Mouse (Mus musculus): ENCODE measurements around the gene Gsc2. TPM values are rescaled to one million over a fixed set of nuclear protein-coding genes. Genes with fewer than 3 reads are reported as not detected.

The Gsc2 gene
- total RNA-seq, 2 experiments from 2014 or later: not detected

DNA sequence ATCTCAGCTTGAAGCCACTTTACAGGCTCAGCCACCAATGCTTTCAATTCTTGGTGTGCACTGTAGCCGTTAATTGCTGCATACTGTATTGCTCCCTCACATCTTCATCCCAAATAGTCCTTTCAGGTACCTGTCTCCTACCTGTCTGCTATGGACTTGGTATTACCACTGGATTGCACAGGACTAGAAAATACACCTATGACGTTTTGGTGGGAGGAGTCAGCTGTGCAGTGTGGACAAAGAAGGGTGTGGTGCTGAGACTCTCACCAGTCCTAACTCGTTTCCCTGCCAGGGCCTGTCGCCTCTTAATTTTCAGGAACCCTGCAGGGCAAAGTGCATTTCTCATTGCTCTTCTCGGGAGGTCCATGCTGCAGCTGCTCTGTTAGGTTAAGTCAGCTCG lies 49.1 kb downstream of the Gsc2 start:
- intact Hi-C loops (cut with DNase I): no loop called here
- DNase-seq: no peak

DNA sequence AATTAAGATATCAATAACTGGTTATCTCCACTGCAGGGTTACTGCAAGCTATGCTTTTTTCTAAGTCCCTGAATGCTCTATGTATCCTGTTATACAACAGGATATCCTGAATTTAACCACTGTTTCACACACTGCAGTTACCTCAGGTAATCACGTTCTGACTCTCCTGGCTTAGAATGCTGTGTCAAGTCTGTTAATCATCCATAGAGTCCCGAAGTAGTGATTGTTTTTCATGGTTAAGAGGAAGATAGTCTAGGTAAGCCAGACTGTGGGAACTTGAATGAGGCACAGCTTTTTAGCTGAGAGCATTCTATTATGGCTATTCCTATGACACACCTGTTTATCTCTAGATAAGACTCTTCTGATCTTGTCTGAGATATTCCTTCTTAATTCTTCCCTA lies 49.6 kb downstream of the Gsc2 start:
- DNase-seq: no peak
- intact Hi-C loops (cut with DNase I): no loop called here

Other genes with a start within 250 kb of the Gsc2 start
- gene Med15, start 182.2 kb downstream of the Gsc2 start, total RNA-seq (2021): 10 to 100 TPM; 78.9 to 80.8 TPM
- 10 to 100 TPM; 86.2 to 95.3 TPM for gene Klhl22, start 155.4 kb downstream of the Gsc2 start, total RNA-seq (2021)
- 1 to 10 TPM; 5.6 to 6.3 TPM for gene Scarf2, start 117.8 kb downstream of the Gsc2 start, total RNA-seq (2021)
- gene B830017H08Rik, start 81.9 kb downstream of the Gsc2 start, total RNA-seq (2021): 1 to 10 TPM; 3.9 to 4.3 TPM
- gene Car15, start 76.7 kb downstream of the Gsc2 start, total RNA-seq (2021): 1 to 10 TPM; 6.8 to 7.1 TPM
- gene Gm20518, start 23.4 kb downstream of the Gsc2 start, total RNA-seq (2021): 1 to 10 TPM in 1 of 2 experiments, under 1 TPM in 1; 0.77 to 1.2 TPM
- gene Tssk1, start 20.8 kb downstream of the Gsc2 start, total RNA-seq (2021): not detected
- gene Dgcr2, start 16.5 kb downstream of the Gsc2 start, total RNA-seq (2021): 100 to 1,000 TPM; 116 to 123 TPM
- gene Tssk2, start 16.4 kb downstream of the Gsc2 start, total RNA-seq (2021): not detected
- 10 to 100 TPM; 40.7 to 45.1 TPM for gene Ess2, start 3.7 kb downstream of the Gsc2 start, total RNA-seq (2021)
- 100 to 1,000 TPM; 107 TPM for gene Slc25a1, start 13.2 kb upstream of the Gsc2 start, total RNA-seq (2021)
- gene Vpreb2, start 65.4 kb upstream of the Gsc2 start, total RNA-seq (2021): not detected
- gene Dgcr6, start 137.8 kb upstream of the Gsc2 start, total RNA-seq (2021): 10 to 100 TPM; 80.9 to 85.8 TPM
- gene Prodh, start 175.1 kb upstream of the Gsc2 start, total RNA-seq (2021): 1 to 10 TPM; 4.8 to 6.4 TPM
- gene Rtn4r, start 212.6 kb upstream of the Gsc2 start, total RNA-seq (2021): 10 to 100 TPM; 63.1 to 63.3 TPM

Measured in left cerebral cortex, postnatal 4 days (tissue).